Mouse (Mus musculus): ENCODE measurements around the gene Cux1.

DNA sequence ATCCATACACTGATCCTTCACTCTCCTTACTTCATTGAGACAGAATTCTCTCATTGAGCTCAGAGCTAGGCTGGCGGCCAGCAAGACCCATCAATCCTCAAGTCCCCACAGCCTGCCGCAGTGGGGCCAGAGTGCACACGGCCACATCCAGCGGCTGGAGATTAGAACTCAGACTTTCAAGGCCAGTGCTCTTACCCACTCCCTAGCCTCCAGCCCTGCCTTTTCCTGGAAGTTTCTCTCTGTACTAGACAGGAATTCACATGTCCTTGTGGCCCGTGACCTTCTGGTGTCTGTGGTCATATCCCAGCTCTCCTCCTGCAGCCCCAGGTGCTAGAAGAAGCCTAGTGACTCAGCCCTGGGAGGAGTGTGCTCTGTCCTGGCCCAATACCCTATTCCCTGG is 330.7 kb downstream of the Cux1 start:
- no peak for TF ChIP-seq CTCF (IDR thresholded peaks at IDR 0.05; ENCODE audit: borderline replicate concordance, control insufficient read depth, extremely low read depth, insufficient read depth, low read length, poor library complexity)
- no peak for TF ChIP-seq POLR2A (IDR thresholded peaks at IDR 0.05; ENCODE audit: control insufficient read depth, extremely low read depth, insufficient read depth, low read length, poor library complexity)
